Mouse (Mus musculus) cortical plate, adult 2 months (tissue): Measurements from ENCODE around the gene Tnfrsf21.

Source experiments
- CTCF ChIP-seq: fragments of 200-500 bp; IDR thresholded peaks from 2 replicates; pipeline ENCODE4 v1.5.1; 2011; ENCODE audit warnings: mild to moderate bottlenecking, control low read depth, low read length; ENCODE audit not compliant: insufficient read depth; ENCODE audit errors: extremely low read depth
- POLR2A ChIP-seq: fragments of 200-500 bp; IDR thresholded peaks from 2 replicates; pipeline ENCODE4 v1.6.1; 2011; ENCODE audit warnings: mild to moderate bottlenecking, low read length, control low read depth; ENCODE audit not compliant: insufficient read depth; ENCODE audit errors: extremely low read depth

DNA sequence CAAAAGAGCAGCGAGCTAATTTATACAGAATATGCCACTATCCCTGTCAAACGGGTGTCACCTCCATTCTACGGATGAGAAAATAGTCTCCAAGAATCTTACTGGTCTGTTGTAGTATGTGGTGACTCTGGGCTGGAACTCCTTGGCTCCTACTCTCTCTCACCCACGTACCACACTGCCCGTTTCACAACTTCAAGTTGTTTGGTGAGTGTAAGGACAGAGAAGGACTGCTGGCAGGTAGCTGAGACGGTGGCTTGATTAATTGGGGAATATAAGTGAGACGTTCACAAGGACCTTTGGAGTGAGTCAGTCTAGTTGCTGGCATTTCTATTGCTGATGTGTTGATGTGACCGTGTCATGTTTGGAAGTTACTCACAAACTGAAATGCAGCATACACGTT is 3.3 kb downstream of the Tnfrsf21 start:
- TF ChIP-seq CTCF (no peak), POLR2A (no peak)
